Mouse (Mus musculus): ENCODE data around the gene Nlrp6.
A peak's percentile ranks its signal among the peaks of the same experiment; 100 is the strongest.

The Nlrp6 gene

DNA sequence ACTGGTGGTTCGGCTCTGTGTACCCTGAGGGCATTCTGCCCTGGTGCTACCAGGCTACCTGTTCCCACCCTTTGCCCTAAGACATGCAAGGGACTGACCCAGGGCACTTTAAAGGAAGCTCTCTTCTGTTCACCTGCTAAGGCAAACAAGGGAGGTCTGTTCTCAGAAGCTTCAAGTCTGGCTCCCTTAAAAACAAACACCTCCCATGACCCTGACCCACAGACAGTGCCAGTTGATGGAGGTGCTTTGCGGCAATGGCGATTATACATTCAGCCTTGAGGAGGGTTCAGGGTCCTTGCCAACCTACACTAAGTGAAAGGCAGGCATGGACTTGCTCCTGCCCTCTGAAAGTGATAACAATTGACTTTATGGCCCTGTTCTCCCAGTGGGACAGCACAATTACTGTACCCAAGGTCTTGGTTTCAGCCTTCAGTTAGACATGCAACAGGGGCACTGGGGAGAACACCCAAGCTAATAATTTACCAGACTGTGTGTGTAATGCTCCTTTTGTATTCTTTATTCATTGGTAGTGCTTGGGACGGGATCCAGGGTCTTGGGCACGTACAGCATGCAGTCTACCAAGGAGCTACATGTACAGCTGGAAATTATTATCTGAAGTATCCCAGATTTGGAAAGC lies 7.7 kb upstream of the Nlrp6 start:
- no peak for DNase-seq (ENCODE audit: low spot score in 2 of 2)

DNA sequence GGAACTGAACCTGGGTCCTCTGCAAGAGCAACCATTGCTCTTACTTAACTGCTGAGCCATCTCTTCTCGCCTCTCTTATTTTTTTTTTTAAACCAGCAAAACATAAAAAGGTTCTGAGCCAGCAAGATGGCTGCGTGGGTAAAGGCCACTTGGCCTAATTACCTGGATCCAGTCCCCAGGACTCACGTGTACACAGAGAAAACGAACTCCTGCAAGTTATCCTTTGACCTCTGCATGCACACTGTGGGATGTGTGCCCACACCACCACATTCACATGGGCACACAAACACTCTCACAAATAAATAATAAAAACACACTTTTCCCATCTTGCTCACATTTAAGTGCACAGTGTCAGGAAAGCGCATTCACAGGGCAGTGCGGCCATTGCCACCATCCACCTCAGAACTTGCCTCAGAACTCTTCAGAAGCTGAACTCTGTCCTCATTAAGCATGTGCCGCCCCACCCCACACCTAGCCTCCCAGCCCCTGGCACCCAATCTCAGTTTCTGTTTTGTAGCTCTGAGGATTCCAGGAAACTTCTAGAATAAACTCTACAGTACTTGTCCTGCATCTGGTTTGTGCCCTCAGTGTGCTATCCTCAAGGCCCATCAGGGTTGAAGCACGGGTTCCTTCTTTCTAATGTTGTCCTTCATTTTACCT lies 6.5 kb upstream of the Nlrp6 start:
- DNase-seq (ENCODE audit: low spot score in 2 of 2) = no peak

DNA sequence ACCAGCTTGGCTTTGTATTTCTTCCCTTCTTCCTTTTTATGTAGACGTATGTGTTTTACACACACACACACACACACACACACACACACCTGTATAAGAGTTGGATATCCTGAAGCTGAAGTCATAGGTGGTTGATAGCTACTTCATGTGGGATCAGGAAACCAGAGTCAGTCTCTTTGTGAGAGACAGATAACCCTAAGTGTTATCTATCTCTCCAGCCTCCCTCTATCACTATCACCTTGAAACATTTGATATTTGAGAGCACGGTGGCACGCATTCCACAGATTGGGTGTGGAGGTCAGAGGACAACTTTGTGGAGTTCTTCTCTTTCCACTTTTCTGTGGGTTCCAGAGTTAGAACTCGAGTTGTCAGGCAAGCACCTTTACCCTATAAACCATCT lies 791 bp upstream of the Nlrp6 start:
- DNase-seq (ENCODE audit: low spot score in 2 of 2) = no peak

GRCm38 (mm10) chr7:140921225-140921975 lies 698 bp downstream of the Nlrp6 start:
- no peak for DNase-seq (ENCODE audit: low spot score in 2 of 2)

GRCm38 (mm10) chr7:140922398-140923069 lies 1.8 kb downstream of the Nlrp6 start:
- DNase-seq (ENCODE audit: low spot score in 2 of 2) = no peak

GRCm38 (mm10) chr7:140923070-140923775 lies 2.5 kb downstream of the Nlrp6 start:
- no peak for DNase-seq (ENCODE audit: low spot score in 2 of 2)

DNA sequence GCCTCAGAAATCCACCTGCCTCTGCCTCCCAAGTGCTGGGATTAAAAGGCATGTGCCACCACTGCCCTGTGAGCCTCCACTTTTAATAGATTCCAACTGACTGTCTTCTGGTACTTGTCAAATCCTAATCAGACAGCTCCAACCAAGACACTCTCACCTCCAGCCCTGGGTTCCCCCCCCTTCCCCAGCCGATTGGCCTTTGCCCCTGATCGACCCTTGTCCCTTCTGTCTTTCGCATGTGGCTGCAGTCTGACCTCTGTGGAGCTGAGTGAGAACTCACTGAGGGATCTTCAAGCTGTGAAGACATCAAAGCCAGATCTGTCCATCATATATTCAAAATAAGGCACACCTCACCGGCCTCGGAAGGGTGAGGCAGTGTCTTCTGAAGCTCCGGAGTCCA lies 6.5 kb downstream of the Nlrp6 start:
- DNase-seq (ENCODE audit: low spot score in 2 of 2) = no peak

DNA sequence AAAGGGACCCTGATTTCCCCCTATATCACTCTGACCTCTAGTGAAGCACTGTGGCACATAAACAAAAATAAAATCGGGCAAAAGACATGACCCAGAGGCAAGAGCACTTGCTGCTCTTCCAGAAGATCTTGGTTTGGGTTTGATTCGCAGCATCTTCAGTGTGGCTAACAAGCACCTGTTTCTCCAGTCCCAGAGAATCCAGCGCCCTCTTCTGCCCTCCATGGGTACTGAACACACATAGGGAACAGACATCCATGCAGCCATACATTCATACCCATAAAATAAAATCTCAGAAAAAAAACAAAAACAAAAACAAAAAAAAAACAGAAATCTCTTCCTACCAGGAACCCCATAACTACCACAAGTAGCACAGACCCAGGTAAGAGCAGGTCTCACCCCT lies 17.7 kb downstream of the Nlrp6 start:
- DNase-seq (ENCODE audit: low spot score in 2 of 2) = no peak

GRCm38 (mm10) chr7:140938896-140939295 lies 18.2 kb downstream of the Nlrp6 start:
- no peak for DNase-seq (ENCODE audit: low spot score in 2 of 2)

DNA sequence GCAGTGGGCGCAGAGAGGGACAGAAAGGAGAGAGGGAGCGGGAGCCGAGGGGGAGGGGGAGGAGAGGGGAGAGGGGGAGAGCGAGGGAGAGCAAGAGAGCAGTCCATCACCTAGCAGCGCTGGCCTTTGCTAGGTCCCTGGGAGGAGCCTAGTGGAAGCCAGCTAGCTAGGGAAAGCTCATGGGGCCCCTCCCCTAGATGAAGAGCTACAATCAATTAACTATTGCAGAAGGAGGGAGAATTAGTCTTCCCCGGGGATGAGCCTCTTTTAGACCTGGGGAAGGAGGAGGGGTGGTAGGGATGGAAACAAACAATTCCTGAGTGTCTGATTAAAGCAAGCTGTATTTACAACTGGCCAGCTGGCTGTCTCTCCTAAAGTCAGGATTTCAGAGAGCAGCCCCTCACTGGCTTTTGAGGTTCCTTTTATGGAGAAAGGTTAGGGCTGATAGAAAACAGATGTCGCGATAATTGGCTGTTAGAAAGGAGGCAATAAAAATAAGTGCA lies 19.0 kb downstream of the Nlrp6 start:
- DNase-seq (ENCODE audit: low spot score in 2 of 2) = no peak

- peak; percentile 69 to 76 for DNase-seq (ENCODE audit: low spot score in 2 of 2)
These were observed 20.7 kb downstream of the Nlrp6 start, which contains the start of gene Pgghg for GRCm38 (mm10) chr7:140941222-140942051. Gene Pgghg, plus strand, starts transcription at chr7:140941391.

GRCm38 (mm10) chr7:140942341-140942740 lies 21.6 kb downstream of the Nlrp6 start:
- DNase-seq (ENCODE audit: low spot score in 2 of 2) = no peak

GRCm38 (mm10) chr7:140942811-140943210 lies 22.1 kb downstream of the Nlrp6 start:
- no peak for DNase-seq (ENCODE audit: low spot score in 2 of 2)

- DNase-seq (ENCODE audit: low spot score in 2 of 2) = no peak
These were observed 22.7 kb downstream of the Nlrp6 start for GRCm38 (mm10) chr7:140943356-140943755.

DNA sequence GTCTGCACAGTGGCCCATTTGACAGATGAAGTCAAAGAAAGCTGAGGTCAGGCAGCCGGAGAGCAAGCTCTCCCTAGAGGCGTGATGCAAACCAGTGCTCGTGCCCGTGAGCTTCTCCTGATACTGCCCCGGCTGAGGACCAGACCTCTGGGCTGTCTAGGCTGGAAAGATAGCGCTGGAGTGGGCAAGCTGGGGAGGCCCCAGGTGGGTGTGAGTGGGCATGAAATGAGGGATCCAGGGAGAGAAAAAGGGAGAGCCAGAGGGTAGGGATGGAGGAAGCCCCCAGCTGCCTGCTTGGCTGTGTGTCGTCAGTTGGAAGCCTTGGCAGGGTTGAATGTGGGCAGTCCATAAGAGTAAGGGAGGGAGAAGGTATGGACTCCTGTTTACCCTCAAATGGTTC lies 23.5 kb downstream of the Nlrp6 start:
- no peak for DNase-seq (ENCODE audit: low spot score in 2 of 2)

DNA sequence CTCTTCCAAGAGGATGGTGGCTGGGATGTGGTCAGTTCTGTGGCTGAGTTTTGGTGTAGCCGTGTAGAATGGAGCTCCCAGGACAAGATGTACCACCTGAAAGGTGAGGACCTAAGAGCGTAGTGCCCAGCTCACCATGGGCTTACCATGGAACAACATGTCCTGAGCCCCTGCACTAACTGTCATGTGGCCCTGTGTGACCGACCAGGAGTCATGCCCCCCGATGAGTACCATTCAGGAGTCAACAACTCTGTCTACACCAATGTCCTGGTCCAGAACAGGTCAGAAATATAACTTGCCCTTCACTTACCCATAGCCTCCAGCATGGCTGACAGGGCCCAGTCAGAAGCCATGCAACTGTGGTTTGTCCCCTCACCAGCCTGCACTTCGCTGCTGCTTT lies 24.5 kb downstream of the Nlrp6 start:
- DNase-seq (ENCODE audit: low spot score in 2 of 2) = no peak

DNA sequence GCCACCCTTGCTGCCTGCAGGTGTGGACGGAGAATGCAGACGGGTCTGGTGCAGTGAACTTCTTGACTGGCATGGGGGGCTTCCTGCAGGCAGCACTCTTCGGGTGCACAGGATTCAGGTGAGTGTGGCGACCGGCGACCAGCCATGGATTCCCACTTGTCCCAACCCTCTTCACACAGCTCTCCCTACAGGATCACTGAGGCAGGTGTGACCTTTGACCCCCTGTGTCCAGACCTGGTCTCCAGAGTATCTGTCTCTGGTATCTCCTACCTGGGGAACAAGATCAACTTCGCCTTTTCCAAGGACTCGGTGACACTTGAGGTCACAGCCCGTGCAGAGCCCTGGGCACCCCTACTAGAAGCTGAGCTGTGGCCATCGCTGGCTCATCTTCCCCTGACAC lies 25.6 kb downstream of the Nlrp6 start:
- no peak for DNase-seq (ENCODE audit: low spot score in 2 of 2)

- peak; percentile 62 to 75 for DNase-seq (ENCODE audit: low spot score in 2 of 2)
These were observed 26.3 kb downstream of the Nlrp6 start for GRCm38 (mm10) chr7:140946980-140947379.

DNA sequence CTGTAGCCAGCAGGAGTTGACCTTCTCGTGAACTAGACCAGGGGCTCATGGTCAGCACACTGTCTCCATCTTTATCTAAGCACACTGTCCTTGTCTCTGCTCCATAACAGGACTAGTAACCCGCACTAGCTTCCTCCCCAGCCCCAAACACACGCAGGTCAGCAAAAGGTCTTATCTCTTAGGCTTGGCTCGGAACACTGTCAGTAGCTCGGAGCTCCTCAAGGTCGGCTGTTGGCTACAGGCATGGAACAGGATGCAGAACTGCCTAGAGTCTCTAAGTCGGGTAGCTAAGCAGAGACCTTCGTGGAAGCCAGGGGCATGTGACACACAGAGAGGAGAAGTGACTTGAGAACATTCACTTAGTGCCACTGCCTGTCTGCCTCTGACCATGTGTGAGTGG lies 27.5 kb downstream of the Nlrp6 start:
- no peak for DNase-seq (ENCODE audit: low spot score in 2 of 2)

DNA sequence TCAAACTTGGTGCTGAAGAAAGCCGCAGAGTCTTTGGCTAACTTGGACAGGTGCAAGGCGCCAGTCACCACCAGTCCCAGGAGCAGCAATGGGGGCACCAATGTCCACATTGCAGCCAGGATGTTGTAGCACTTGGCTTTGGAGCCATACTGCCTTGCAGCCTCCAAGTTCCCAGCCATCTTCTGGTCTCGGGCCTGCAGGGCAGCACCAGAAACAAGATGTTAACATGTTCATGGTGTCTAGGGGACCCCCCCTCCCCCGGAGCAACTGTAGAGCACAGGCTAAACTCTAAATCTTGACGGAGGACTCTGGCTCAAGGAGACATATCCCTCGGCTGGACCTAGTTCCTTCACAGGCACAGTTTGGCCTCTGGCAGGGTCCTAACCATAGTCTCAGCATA lies 28.6 kb downstream of the Nlrp6 start:
- DNase-seq (ENCODE audit: low spot score in 2 of 2) = no peak

Measured in natural killer cell, adult 2 months (primary cell).